Mouse (Mus musculus) kidney, postnatal 14 days (tissue): ENCODE results near the gene Abhd14a.

ENCODE experiments used
- DNase-seq: peaks from one replicate; pipeline ENCODE4 v3.0.0; 2022; ENCODE audit warnings: mixed read lengths

Abhd14a gene

DNA sequence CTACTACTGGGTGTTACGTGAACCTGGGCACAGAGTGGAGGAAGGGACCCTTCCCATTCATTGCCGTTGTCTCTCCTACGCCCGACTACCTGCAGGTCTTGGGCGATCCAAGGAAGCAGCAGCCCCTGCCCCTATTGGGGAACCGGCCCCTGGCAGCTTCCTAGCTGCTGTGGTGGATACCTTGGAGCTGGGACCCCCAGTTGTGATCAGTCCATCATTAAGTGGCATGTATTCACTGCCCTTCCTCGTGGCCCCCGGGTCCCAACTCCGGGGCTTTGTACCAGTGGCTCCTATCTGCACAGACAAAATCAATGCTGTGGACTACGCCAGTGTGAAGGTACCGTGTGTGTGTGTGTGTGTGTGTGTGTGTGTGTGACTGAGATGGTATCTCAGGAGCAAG lies 3.8 kb upstream of the Abhd14a start:
- no peak for DNase-seq

DNA sequence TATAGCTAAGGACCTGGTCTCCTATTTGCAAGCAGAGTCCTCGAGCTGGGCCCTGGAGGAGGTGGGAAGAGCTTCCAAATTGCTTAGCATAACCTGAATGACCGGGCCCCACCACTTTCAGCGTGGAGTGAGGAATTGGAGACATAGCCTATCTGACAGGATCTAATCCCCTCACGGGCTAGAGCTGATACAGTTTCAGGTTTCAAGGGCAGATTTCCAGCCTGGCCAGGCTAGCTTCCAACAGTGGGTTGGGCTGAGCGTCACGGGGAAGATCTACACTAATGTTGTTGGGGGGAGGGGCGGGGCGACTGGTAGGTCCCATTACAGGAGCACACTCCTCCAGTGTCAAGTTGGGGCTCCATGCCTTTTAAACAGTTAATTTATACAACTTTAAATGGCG lies 3.2 kb upstream of the Abhd14a start:
- DNase-seq: peak; percentile 88

DNA sequence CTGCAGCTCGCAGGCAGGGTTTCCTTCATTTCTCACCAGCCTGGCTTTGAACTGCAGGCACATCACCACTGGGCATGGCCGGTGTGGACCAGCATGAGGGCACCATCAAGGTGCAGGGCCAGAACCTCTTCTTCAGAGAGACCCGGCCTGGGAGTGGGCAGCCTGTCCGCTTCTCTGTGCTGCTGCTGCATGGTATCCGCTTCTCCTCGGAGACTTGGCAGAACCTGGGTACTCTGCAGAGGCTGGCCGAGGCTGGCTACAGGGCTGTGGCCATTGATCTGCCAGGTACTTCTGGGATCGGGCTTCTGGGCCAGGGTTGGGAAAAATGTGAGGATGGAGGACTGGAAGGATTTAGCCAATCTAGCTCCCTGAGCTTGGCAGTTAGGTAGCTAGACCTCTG lies 2.5 kb upstream of the Abhd14a start:
- DNase-seq: no peak

DNA sequence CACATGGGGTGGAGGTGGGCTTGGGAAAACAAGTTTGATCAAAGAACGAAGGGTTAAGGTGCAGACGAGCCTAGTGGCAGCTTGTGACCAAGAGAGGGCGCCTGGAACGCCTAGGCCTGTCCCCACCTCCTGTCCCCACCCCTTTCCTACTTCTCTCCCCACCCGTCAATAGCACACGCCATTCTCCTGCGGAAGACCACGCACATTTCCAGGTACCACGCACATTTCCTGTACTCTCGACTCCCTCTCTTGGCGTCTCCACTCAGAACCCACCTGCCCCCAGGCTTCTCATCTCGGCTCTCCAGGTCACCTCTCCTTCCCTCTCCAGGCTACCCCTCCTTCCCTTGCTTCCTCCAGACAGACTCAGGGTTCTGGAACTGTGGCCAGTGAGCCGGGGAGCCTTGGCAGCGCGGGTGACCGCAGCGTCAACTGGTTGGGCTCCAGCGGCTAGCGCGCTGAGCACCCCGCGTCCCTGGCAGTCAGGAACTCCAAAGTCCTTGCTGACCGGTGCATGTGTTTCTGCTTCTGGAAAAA lies 1.1 kb upstream of the Abhd14a start:
- peak; percentile 88 for DNase-seq

DNA sequence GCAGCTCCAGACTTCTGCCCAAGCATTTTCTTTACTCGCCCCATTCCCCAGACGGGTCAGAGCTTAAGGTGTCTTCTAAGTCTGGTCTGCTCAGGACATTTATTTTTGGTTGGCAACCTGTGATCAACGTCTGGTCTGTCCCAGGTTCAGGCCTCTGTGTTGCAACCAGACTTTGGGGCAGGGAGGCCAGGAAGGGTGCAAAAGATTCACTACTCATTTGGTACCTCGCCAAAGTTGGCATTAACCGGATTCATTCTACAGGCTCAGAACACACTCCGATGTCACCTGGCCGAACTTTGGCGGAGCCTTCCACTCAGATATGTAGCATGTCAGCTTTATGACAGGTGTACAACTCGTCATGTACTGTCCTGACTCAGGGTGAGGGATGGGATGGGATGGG lies 473 bp upstream of the Abhd14a start:
- peak; percentile 44 for DNase-seq

DNA sequence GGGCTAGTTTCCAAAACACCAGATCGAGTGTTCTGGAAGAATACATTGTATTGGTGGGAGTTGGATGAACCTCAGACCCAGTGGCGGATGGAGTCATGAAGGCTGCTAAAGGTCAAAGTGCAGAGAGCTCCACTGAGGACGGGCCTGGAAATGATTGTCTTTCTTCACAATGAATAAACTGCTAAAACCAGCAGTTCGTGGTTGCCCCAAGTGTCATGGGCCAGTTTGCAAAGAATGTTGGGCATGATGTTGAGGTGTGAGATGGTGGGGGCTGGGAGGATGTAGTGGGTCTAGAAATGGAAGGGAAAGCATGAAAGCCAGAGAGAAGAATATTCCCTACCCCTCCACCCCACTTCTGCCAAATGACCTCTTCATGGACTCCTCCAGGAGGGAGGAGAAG lies 2.6 kb downstream of the Abhd14a start:
- DNase-seq: peak; percentile 51

DNA sequence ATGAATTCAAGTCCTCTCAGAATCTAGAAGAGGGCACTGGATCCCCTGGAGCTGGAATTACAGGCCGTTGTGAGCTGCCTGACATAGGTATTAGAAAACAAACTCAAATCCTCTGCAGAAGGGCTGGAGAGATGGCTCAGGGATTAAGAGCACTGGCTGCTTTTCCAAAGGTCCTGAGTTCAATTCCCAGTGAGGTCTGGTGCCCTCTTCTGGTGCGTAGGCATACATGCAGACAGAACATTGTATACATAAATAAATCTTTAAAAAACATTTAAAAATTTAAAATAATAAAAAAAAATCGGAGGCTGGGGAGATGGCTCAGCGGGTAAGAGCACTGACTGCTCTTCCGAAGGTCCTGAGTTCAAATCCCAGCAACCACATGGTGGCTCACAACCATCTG lies 4.8 kb downstream of the Abhd14a start:
- DNase-seq: no peak

DNA sequence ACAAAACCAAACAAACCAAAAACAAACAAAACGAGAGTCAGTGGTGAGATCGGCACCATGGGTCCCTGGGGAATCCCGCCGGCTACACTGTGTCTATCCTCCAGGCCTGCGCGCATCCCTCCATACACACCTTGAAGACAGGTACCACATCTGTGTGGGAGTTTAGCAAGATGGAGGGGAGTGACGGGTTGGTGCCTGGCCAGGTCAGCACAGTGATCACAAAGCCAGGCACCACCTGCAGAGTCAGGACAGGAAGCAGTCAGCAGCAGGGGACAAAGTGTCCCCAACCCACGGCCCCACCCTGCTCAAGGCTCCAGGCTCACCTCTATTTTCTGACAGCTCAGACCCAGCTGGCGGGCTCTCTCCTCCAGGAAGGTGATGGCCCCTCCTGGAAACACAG lies 10.9 kb downstream of the Abhd14a start:
- no peak for DNase-seq

DNA sequence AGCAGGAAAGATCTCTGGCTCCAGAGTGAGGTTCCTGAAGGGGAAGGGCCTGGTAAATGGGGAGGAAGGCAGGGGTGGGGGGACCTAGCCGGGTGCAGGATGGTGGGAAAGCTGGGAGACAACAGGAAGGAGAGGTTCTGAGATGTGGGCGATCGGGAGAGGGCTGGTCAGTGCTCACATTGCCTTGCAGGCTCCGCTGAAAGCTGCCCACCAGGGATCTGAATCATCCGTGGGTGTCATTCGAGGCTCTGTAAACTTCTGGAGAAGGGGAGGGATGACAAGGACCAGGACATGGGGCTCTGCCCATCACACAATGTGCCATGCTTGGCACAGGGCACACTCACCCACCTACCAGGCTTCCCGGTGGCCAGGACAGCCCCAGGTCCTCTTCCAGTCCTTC lies 14.1 kb downstream of the Abhd14a start:
- DNase-seq: no peak

DNA sequence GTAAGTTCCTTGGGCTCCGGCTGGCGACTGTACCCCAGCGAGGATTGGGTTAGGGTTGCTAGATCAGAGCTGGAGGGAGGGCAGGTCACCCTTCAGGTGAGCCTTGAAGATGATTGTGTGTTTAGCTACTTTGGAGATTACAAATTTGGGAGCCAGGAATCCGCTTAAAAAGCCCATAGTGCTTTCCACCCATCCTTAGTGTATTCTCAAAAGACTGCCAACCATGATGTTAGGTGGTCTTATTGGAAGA lies 17.5 kb downstream of the Abhd14a start:
- no peak for DNase-seq

DNA sequence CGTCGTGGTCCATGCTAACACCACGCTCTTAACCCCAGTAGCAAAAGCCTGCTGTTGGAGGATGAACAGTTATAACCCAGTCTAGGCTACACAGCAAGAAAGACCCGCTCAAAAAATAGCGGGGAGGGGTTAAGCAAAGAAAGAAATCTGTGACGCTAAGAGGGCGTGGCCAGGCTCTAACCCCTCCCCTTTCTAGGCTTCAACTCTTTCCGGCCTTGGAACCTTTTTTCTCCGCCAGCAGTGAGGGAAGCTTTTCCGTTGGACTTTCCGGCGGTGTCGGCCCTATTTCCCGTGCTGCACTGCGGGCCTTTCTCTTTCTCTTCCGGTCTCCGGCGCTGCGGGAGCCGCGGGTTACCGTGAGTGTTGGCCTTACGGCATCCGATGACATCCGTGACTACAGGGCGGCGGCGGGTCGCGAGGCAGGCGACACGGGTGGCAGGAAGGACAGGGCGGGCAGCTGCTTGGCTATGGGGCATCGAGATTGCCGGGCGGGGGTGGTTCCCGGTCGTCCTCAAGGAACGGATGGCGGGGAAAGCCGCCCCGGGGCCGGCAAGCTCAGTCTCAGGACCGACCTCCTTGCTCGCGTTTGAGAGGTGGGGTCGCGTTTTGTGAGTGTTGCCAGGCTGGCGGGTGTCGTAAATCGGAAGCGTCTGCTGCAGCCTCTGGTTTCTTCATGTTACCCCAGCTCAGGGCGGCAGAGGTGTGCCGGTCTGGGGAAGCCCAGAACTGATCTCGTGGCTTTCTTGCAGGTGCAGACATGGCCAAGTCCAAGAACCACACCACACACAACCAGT lies 18.1 kb downstream of the Abhd14a start, which contains the start of gene Rpl29:
TSS of gene Rpl29 (plus strand) at position 234 of the 794 bp plus-strand sequence.
- DNase-seq: peak; percentile 97

DNA sequence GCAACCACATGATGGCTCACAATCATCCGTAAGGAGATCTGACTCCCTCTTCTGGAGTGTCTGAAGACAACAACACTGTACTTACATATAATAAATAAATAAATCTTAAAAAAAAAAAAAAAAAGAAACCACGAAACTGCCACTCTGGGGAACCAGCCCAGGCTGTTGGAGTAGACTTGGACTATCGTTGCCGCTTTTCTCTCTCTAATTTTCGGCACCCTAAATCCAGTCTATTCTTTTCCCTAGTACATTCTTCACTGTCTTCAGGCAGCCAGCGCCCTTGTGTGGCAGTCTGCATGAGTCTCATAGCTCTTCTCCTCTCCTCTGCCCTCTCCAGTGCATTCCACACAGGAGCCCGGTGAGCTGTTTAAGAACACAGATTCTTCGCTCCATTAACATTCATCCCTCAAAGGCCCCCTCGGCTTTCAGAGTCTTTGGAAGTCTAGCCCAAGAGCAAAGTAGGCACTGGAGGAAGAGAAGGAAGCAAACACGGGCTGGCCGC lies 18.7 kb downstream of the Abhd14a start:
- no peak for DNase-seq

DNA sequence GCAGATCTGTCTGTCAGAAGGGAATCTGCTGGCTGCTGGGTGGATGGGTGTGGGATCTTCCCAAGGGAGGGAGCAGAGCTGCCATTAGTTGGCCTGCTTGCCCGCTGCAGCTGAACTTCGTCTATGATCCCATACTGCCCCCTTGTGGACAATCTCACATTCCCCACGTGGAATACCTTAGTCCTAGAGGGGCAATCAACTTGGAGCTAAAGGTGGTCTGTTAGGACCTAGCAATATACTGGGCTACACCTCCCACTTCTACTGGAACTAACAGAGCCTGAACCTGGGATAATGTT lies 25.7 kb downstream of the Abhd14a start:
- DNase-seq: peak; percentile 92

DNA sequence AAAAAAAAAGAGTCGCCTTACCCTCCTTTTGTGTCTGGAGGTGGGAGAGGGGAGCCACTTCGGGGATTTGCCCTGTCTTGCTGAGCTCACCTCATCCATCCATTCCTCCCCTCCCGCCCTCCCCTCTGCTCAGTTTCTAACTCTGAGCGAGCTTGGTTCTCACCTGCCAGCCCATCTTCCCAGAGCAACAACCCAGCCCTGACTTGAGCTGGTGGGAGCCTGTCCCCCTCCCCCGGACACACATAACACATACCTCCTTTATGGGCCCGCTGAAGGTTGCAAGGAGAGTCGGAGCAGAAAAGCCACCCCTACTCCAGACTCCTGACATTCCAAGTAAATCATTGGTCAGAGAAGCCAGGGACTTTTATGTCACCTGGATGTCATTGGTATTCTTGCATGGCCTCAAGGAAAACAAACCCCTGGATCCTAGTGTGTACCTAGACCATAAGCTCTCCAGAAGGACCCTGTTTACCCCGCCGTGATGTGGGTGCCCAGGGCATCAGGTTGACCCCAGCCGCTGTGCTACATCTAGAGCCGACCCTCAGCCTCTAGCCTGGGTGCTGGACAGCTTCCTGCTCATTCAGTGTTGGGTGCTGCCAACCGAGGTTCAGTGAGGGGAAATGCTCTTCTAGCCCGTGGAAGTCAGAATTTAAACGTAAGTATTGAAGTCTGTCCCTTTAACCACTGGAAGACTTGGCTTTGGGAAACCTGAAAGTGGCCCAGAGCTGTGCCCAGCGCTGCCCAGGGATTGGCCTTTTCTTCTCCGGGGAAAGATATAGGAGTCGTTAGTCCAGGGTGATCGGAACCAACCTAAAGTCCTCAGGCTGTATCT lies 26.2 kb downstream of the Abhd14a start:
- no peak for DNase-seq

DNA sequence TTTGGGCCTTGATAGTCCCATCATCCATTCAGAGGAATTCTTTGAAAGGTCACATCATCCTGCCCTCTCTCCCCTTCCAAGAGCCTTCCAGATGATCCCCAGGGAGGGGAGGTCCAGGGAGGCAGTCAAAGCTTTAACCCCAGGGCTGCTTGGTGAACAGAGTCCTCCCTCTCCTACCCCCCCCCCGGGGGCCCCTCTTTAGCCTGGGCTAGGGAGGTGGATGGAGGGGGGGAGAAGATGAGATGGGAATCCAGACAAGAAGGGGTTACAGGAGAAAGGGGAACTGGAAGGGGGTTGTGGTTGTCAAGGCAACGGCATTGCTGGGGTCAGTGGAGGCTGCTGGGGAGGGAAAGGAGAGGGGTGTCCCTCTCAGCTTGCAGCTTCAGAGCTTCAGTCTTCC lies 26.9 kb downstream of the Abhd14a start:
- DNase-seq: no peak

DNA sequence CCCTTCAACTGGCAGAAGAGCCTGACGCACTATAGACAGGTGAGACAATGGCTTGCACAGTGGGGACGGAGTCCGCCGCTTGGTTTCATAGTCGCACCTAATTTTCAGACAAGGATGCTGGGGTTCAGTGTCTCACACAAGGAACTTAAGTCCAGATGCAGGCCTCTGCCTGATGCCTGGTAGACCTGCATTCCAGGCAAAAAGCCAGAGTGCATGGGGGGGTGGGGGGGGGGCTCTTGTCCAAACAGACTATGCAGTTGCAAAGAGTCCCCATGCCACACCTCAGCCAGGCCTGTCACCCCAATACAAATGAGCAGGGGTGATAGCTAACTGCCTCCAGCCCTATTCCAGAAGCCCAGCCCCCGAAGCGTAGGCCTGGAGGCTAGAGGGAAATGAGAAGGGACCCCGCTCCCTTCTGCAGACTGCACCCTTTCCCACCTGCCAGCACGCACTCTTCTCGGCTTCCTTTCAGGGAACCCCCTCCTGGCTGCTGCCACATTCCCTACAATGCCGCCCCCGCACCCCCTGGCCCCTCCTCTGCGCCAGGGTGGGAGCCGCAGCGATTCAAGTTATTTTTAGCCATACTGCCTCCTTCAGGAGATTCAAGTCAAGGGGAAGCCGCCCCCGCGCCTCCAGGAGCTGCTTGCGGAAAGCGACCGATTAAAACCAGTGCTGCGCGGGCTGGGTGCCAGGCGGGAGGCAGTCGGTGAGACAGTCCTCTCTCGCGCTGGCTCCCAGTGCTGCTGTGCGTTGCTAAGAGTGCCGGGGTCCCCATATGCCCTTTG lies 29.4 kb downstream of the Abhd14a start:
- peak; percentile 90 for DNase-seq

DNA sequence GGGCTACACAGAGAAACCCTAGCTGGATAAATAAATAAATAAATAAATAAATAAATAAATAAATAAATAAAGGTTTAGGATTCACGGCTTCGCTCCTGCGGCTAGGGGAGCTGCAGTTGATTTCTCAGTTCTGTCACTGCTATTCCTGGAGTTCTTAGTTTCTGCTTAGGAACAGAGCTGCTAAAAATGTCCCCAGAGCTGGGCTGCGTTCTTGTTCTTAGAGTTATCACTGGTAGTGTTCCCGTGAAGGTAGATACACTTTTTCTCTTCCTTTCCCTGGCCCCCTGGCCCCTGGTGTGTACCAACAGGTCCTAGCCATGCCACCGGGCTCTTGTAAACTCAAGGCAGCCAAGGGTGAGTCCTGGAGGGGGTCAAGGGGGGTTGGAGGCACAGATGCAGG lies 30.7 kb downstream of the Abhd14a start:
- no peak for DNase-seq

DNA sequence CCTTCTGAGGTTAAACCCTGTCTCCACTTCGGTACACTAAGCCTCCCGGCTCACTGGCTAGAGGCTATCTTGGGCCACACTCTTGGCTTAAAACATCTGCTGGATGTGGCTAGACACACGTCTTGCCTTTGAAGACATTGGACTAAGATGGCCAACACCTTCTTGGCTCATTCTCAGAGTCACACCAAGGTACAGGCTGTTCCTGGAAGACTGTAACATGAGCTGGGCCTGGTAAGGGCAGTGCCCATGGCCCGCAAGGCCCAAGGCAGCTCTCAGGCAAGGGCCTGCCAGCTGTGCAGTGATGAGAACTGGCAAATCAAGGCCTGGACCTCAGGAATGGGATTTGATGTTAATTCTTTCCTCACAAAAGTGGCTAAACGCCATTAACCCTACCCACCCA lies 33.9 kb downstream of the Abhd14a start:
- DNase-seq: no peak

DNA sequence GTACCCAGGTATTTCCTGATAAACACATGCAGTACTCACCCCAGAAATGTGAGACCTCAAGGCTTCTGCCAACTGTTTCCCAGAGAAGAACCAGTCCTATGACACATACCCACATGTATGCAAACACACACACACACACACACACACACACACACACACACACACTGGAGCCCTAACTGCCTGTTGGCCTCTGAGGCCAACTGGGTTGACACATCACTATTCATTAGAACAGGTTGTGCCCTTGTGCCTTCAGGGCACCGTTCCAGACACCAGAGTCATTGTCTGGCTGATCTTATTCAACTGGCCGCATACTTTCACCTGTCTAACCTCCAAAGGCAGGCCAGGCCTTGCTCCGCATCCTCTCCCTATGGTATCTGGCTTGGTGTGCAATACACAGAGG lies 35.3 kb downstream of the Abhd14a start:
- DNase-seq: no peak

DNA sequence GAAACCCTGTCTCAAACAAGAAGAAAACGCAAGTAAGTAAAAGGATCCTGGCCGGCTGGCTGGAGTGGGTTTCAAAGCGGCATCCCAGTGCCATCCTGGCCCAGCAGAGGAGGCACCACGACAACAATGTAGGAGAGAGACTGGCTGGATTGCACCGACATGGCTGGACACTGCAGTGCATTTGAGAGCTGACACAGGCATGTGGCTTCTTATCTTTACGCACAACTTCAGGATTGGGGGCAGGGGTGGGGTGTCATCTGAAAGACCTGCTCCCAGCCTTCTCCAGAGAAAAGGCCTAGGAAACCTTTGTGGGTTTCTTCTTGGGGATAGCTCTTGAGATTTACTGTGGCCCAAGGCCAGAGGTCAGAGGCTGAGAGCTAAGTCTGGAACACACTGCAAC lies 35.7 kb downstream of the Abhd14a start:
- no peak for DNase-seq

DNA sequence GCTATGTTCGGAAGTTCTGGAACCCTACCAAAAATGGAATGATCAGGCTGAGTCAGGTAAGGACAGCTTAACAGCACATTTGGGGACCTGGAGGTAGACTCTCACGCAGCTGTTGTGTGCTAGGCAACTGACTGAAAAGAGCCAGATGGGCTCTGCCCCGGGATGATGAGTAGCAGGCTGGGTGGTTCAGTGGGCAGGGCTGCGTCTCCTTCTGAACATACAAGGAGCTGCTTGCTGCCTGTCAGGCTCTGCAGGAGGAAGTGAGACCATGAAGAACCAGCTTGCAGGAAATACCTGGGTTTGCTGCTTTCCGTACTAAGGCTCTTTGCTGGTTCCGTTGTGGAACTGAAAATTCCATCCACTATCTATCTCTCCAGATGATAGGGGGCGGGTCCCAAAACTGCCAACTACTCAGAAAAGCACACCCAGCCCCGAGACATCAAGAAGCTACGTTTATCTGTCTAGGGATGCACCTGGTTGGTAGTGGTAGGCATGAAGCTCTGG lies 36.3 kb downstream of the Abhd14a start:
- no peak for DNase-seq

DNA sequence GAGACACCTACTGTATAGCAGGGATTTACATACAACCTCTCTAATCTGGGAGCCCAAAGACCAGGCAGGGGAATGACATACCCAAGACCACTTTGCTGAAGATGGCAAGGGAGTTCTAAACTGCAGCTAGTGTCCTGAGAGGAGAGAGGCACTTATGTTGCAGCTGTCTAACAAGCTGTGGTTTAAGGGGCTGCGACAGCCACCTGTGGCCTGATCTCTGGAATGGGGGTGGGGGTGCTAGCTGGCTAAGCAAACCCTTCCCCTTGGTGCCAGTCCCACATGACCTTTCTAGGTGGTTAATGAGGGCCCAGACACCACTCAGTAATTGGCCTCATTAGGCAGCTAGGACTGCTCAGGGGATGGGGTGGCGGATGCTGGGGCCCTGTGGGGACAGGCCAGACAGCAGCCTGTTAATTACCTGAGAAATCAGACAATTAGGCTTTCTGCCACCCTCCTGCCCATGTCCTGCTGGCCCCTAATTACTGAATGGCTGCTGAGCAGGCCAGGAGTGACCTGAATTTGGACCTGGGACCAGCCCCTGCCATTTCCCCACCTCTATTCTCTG lies 37.3 kb downstream of the Abhd14a start:
- DNase-seq: no peak

DNA sequence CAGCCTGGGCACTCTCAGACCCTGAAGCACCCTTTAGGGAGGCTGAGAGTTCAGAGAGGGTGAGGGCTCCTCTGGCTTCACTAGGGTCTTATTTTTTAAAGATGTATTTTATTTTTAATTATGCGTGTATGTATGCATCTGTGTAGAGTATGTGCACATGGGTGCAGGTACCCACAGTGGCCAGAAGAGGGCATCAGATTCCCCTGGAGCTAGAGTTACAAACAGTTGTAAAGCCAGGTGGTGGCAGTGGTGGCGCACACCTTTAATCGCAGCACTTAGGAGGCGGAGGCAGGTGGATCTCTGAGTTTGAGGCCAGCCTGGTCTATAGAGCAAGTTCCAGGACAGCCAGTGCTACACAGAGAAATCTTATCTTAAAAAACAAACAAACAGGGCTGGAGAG lies 38.4 kb downstream of the Abhd14a start:
- DNase-seq: no peak
